Mouse (Mus musculus) heart, embryonic 16.5 days (tissue): ENCODE results near the gene Arid5a. TPM values are rescaled to one million over a fixed set of nuclear protein-coding genes. Genes with fewer than 3 reads are reported as not detected.
A peak's percentile ranks its signal among the peaks of the same experiment; 100 is the strongest.

ENCODE experiments used
- ATAC-seq: fragments of 200-750 bp; cut with Nextera tagmentation; replicated peaks from 2 replicates; pipeline ENCODE4 v1.8.0; 2017; ENCODE audit warnings: moderate number of reproducible peaks; ENCODE audit not compliant: insufficient read depth, low FRiP score; ENCODE audit errors: extremely low read depth
- H3K27ac ChIP-seq: fragments of 300-500 bp; sonication (generic); 2 replicates; pipeline ENCODE4 v1.5.1; 2014; ENCODE audit warnings: mild to moderate bottlenecking, low read length, control low read depth, moderate library complexity
- H3K27me3 ChIP-seq: fragments of 300-500 bp; sonication (generic); 2 replicates; pipeline ENCODE4 v1.6.1; 2014; ENCODE audit warnings: low read length, mixed read lengths; ENCODE audit not compliant: control insufficient read depth, insufficient read depth
- H3K36me3 ChIP-seq: fragments of 300-500 bp; sonication (generic); 2 replicates; pipeline ENCODE4 v1.6.1; 2014; ENCODE audit not compliant: control insufficient read depth, insufficient read depth
- H3K4me1 ChIP-seq: fragments of 300-500 bp; sonication (generic); 2 replicates; pipeline ENCODE4 v1.6.1; 2014; ENCODE audit warnings: low read length, mixed read lengths; ENCODE audit not compliant: control insufficient read depth, insufficient read depth
- H3K4me2 ChIP-seq: fragments of 300-500 bp; sonication (generic); 2 replicates; pipeline ENCODE4 v1.6.1; 2014; ENCODE audit warnings: low read depth, mild to moderate bottlenecking, control low read depth, low read length
- H3K4me3 ChIP-seq: fragments of 300-500 bp; sonication (generic); 2 replicates; pipeline ENCODE4 v1.5.1; 2014; ENCODE audit warnings: mild to moderate bottlenecking, control low read depth, low read length
- H3K9ac ChIP-seq: fragments of 300-500 bp; sonication (generic); 2 replicates; pipeline ENCODE4 v1.6.1; 2014; ENCODE audit warnings: low read length, control low read depth
- H3K9me3 ChIP-seq: fragments of 300-500 bp; sonication (generic); replicated peaks from 2 replicates; pipeline ENCODE4 v1.6.1; 2016; ENCODE audit warnings: low read length; ENCODE audit not compliant: control insufficient read depth
- WGBS: fragments of 180-500 bp; shearing (Covaris S2); extraction: QIAGEN DNeasy Blood & Tissue Kit; methylation state at CpG from one replicate; pipeline ENCODE4 v1.1.7; 2014; 5-methylcytosine and 5-hydroxymethylcytosine counted together
- polyA plus RNA-seq: library from polyadenylated mRNA; unstranded; fragments of >200 nt; fragmentation: Nextera tagmentation; extraction: Ambion mirVana; gene quantifications from 2 replicates; pipeline ENCODE4 v1.2.1, GENCODE M21; 2015

The Arid5a gene
- polyA plus RNA-seq, 1 experiment from 2014 or later, result 17.1 TPM

DNA sequence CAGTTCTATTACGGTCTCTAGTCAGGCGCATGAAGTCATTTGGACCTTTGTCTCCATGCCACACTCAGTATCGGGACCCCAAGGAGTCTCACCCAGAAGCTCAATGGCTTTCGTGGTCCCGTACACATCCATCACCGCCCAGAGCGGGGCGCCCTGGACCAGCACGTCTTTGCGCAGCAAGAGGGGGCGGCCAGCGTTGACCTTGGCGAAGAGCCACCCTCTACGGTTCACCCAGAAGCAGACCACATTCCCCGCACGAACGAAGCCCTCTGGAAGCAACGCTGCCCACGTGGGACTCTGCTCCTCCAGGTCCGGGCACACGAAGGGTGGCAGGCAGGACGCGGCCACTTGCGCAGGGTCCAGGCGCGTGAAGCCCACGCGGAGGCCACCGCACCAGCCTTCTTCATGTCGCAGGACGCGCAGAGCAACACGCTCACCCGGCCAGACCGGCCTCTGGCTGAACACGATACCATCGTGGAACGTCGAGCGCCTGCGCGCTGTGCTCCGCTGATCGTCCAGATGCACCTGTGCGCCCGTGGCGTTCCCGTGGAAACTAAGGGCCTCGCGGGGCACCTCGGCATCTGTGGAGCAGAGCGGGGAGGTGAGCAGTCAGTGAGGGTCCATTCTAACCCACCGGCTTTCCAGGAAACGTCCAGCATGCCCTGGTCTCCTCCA is 38.3 kb upstream of the Arid5a start:
- Histone ChIP-seq H3K4me2 (peak overlapping the region; percentile 56), H3K27me3 (no peaks in the 10 kb centered on the region), H3K27ac (no peak overlapping the region), H3K9me3 (no peaks in the 10 kb centered on the region), H3K4me3 (peak overlapping the region; percentile 22), H3K4me1 (peaks cover 38% of the 10 kb centered on the region), H3K9ac (no peak overlapping the region), H3K36me3 (no peaks in the 10 kb centered on the region)
- ATAC-seq, result no peak
- 37% methylated on average over 54 of the region's 54 CpGs for WGBS

DNA sequence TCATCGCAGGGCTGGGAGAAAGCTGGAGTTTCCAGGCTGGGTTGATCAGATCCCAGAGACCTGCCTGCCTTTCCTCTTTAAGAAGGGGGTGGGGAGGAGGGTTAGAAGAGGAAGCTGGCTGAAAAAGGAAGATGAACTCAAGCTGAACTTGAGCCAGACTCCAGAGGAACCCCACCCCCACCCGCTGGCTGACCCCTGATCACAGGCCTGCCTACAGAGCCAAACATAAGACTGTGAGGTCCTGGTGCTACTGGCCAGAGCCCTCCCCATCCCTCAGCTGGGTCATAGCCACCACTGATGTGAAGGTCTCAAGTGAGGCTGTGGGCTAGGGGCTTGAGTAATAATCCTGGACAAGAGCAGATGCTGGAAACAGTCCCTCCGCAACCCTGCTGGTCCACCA is 36.9 kb upstream of the Arid5a start:
- WGBS, result 43% methylated on average over 3 of the region's 3 CpGs
- no peak overlapping the region for H3K4me2 ChIP-seq
- H3K27me3 ChIP-seq, result no peaks in the 10 kb centered on the region
- H3K4me3 ChIP-seq, result no peak overlapping the region
- peak overlapping the region; percentile 55 for H3K27ac ChIP-seq
- H3K9me3 ChIP-seq, result no peaks in the 10 kb centered on the region
- ATAC-seq, result peak; percentile 41; the same call in 1 of the 2 replicates
- H3K4me1 ChIP-seq, result peaks cover 38% of the 10 kb centered on the region
- H3K9ac ChIP-seq, result no peak overlapping the region
- no peaks in the 10 kb centered on the region for H3K36me3 ChIP-seq

DNA sequence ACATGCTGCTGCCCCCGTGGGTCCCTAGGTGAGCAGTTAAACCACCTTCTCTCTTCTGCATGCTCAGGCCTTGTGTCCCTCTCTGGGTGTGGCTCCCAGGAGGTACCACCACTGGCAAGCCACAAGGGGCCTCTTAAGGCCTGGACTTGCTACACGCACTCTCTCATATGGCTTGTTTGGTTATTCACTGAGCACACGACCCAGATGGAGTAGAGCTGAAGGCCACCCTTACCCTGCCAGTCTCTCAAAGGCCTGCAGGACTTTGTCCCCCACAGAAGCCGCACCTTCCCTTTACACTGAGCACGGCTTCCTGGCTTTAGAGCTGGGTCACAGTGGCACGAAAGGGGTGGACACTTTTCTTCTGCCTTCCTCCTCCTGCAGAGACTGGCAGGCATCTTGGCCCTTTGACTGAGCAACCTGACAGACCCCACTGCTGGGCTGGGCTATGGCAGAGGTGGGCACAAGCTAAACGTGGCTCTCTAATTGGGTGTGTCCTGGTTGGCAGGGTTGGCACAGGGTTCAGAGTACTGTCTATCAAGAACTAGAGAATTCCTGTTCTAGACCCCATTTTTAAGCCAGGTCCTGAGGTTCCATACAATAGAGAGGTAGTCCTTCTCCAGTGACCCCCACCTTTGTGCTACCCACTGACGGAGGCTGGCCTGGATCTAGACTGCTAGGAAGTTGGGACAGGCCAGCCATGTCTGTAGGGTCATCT is 35.9 kb upstream of the Arid5a start:
- Histone ChIP-seq H3K4me1 (peaks cover 38% of the 10 kb centered on the region), H3K9ac (no peak overlapping the region), H3K4me3 (no peak overlapping the region), H3K36me3 (no peaks in the 10 kb centered on the region), H3K9me3 (no peaks in the 10 kb centered on the region), H3K4me2 (peak overlapping the region; percentile 1; the same call in 1 of the 2 replicates), H3K27ac (peak overlapping the region; percentile 13), H3K27me3 (no peaks in the 10 kb centered on the region)
- no peak for ATAC-seq
- 68% methylated on average over 8 of the region's 8 CpGs for WGBS

DNA sequence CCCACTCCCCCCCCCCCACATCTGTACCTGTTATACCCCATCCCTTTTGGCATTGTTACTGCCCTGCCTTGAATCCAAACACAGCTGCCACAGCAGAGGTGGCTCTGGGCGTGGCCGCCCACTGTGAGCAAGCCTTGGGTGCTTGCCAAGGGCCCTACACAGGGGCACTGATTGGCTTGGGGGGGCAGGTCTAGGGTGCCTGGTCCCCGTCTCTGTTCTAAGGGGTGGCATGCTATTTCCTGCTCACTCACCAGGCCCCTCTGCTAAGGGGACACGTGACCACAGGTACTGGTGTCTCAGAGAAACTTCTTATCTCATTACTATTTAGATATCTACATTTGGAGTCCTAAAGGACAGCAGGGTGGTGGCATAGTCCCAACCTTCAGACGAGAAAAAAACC is 35.0 kb upstream of the Arid5a start:
- Histone ChIP-seq H3K36me3 (no peaks in the 10 kb centered on the region), H3K4me3 (peak overlapping the region; percentile 2)

DNA sequence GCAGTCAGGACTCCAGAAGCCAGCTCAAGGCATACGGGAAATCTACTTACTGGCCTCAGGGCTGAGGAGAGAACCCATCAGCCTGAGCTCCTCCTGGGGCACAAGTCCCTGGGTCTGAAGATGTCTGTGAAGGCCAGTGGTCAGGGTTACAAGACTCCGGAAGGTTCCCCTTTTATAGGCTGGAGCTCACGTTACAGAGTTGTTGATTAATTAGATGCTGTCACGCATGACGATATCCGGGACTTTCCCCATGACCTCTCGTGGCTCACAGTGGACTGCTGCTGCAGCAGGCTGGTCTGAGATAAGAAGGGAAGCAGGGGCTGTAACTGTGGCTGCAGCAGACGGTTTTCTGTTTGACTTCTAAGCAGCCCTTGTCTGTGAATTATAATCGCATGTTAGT is 34.2 kb upstream of the Arid5a start:
- peak overlapping the region; percentile 2 for H3K4me3 ChIP-seq

More for the DNA sequence above, 35.0 kb upstream of the Arid5a start:
- Histone ChIP-seq H3K9me3 (no peaks in the 10 kb centered on the region), H3K9ac (no peak overlapping the region), H3K27ac (peak overlapping the region; percentile 63), H3K4me2 (peak overlapping the region; percentile 28; the same call in 1 of the 2 replicates), H3K4me1 (peaks cover 38% of the 10 kb centered on the region), H3K27me3 (no peaks in the 10 kb centered on the region)
- WGBS, result 27% methylated on average over 5 of the region's 5 CpGs
- ATAC-seq, result 0 out of 2 replicates have a peak, but pooled peaks have one; percentile 25

DNA sequence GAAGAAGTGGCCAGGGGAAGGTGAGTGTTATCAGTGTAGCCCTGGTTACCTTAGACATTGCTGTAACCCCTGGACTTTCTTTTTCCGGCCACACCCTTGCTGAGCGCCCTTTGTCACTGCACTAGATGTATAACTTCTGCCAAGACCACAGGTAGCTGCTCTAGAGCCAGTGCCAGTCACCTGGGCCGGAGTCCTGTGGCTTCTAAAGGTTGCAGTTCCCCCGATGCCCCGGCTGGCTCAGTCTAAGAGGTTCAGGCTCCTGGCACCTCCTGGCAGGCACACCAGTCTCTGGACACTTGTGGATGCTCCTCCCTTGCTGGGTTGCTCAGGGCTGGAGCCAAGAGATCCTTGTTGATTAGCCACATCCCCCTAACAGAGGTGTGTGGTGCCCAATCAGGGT is 33.1 kb upstream of the Arid5a start, which contains the start of gene Neurl3:
Gene Neurl3, minus strand, starts transcription at position 225 of the 400 bp plus-strand sequence.
- WGBS, result 84% methylated on average over 5 of the region's 5 CpGs
- H3K36me3 ChIP-seq, result no peaks in the 10 kb centered on the region
- no peak for ATAC-seq
- no peaks in the 10 kb centered on the region for H3K9me3 ChIP-seq
- peak within 1 kb of the TSS; percentile 28 for H3K4me2 ChIP-seq
- peak within 1 kb of the TSS; percentile 7; the same call in 1 of the 2 replicates for H3K9ac ChIP-seq
- no peak within 1 kb of the TSS; the same call in 1 of the 2 replicates for H3K4me3 ChIP-seq
- peaks cover 34% of the 10 kb centered on the region for H3K4me1 ChIP-seq
- H3K27me3 ChIP-seq, result no peaks in the 10 kb centered on the region
- H3K27ac ChIP-seq, result peak within 1 kb of the TSS; percentile 0; the same call in 1 of the 2 replicates

More for the DNA sequence above, 34.2 kb upstream of the Arid5a start:
- WGBS, result 5% methylated on average over 9 of the region's 9 CpGs
- Histone ChIP-seq H3K27me3 (no peaks in the 10 kb centered on the region), H3K9me3 (no peaks in the 10 kb centered on the region), H3K36me3 (no peaks in the 10 kb centered on the region), H3K4me1 (peaks cover 38% of the 10 kb centered on the region), H3K9ac (peak overlapping the region; percentile 7), H3K27ac (peak overlapping the region; percentile 63), H3K4me2 (peak overlapping the region; percentile 28)
- peak; percentile 20; the same call in 1 of the 2 replicates for ATAC-seq

DNA sequence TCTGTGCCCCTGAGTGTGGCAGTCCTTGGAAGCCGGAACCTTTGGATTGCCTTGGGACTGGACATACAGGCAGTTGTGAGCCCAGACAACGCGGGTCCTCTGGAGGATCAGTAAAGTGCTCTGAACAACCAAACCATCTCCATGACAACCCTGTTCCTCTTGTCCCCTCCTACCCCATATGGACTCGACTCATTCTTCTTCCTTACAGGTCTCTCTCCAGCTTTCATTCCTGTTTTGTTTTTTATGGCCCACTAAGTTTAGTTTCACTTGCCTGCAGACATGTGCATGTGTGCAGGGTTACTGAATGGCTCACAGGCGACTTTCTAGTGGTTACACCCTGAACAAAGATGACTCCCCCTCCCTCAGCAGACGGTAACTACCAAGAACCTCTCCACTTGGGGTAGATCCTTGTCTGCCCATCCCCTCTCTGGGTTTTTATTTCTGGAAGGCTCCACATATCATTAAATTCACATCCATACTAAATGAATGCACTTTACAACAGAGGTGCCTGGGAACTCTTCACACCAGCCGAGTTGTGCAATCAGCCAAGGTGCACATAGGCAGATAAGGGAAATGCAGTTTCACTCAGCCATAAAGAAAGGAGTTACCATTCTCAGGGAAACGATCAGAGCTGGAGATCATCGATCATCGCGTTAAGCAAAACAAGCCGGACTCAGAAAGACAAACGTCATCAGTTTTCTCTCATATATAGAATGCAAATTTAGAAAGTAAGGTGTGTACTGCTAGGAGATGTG is 31.7 kb upstream of the Arid5a start:
- ATAC-seq, result no peak
- Histone ChIP-seq H3K27ac (no peak overlapping the region), H3K4me1 (peaks cover 26% of the 10 kb centered on the region), H3K4me2 (no peak overlapping the region), H3K36me3 (no peaks in the 10 kb centered on the region), H3K4me3 (no peak overlapping the region), H3K27me3 (no peaks in the 10 kb centered on the region), H3K9me3 (no peaks in the 10 kb centered on the region), H3K9ac (no peak overlapping the region)
- WGBS, result 70% methylated on average over 13 of the region's 13 CpGs

DNA sequence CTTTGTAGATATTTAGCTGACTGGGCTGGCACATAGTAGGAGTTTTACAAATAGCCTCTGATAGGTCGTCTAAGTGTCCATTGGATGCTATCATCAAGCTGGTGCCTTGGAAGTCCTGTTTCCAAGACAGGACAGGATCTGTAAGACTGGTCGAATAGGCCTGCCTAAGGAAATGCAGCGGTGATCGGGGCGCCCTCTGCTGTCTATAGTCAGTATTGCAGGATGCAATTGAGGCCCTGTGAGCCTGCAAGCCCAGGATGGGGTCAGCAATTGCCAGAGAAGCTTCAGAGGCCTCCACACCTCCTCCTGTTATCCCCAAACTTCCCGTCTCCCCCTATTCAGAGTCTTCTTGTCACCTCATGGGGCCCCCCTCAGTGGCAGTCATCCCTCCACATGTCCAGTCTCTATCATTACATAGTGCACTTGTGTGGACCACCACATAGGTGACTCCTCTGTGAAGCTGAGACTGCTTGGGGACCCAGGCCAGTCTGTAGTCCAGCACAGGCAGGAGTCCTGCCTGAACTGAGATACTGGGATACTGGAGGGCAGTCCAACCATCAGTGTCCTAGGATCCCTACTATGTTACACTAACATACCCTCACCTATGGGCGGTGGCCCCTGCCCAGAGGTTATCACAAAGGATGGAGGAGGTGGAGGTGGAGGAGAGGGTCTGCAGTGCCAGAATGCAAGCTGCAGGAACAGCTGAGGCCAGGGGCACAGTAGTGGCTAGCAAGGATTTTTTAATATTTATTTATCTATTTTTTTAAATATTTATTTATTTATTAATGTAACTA is 30.1 kb upstream of the Arid5a start:
- peaks cover 12% of the 10 kb centered on the region for H3K4me1 ChIP-seq
- ATAC-seq, result no peak
- no peaks in the 10 kb centered on the region for H3K27me3 ChIP-seq
- no peak overlapping the region for H3K27ac ChIP-seq
- whole genome bisulfite sequencing, result 23% methylated on average over 7 of the region's 7 CpGs
- H3K9me3 ChIP-seq, result no peaks in the 10 kb centered on the region
- no peaks in the 10 kb centered on the region for H3K36me3 ChIP-seq
- no peak overlapping the region for H3K4me2 ChIP-seq
- no peak overlapping the region for H3K9ac ChIP-seq
- no peak overlapping the region for H3K4me3 ChIP-seq
